Mouse (Mus musculus): ENCODE data around the gene Fam228a.
"Not testable (repeated sequence)": the region's sequence is repeated elsewhere in the genome, so short reads cannot be mapped to it uniquely, and the experiment has no call there.

Gene Fam228a

DNA sequence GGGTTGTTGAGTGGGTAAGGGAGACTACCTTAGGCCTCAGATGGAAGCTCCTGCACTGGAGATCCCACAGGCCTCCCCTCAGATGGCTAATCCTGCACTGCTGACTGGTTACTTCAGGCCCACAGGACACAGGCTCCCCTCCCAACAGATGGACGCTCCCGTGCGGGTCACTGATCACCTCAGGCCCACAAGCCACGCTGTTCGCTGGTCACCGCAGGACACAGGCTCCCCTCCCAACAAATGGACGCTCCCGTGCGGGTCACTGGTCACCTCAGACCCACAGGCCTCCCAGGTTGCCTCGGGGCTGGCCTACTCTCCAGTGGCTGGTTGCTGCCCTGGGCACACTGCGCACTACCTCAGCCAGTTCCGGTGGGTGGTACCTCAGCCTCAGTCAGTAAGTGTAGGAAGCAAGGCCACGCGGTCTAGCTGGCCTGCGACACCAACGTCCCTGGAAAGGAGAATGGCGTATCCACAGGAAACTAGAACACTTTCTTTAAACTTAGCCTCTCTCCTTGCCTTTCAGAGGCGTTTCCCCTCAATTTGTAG lies at the start of gene Fam228a:
Gene Fam228a, minus strand, starts transcription at position 400 of the 546 bp plus-strand sequence.
- no peak for ATAC-seq (ENCODE audit: insufficient number of reproducible peaks, low FRiP score, low TSS enrichment)

GRCm38 (mm10) chr12:4784466-4784865 lies 46.2 kb upstream of the Fam228a start:
- no peak for ATAC-seq (ENCODE audit: insufficient number of reproducible peaks, low FRiP score, low TSS enrichment)

GRCm38 (mm10) chr12:4783598-4783997 lies 45.4 kb upstream of the Fam228a start:
- ATAC-seq (ENCODE audit: insufficient number of reproducible peaks, low FRiP score, low TSS enrichment): no peak

GRCm38 (mm10) chr12:4781725-4782404 lies 43.6 kb upstream of the Fam228a start:
- ATAC-seq (ENCODE audit: insufficient number of reproducible peaks, low FRiP score, low TSS enrichment): not testable (repeated sequence)

- ATAC-seq (ENCODE audit: insufficient number of reproducible peaks, low FRiP score, low TSS enrichment): no peak
Observed at GRCm38 (mm10) chr12:4781270-4781669, 43.0 kb upstream of the Fam228a start.

DNA sequence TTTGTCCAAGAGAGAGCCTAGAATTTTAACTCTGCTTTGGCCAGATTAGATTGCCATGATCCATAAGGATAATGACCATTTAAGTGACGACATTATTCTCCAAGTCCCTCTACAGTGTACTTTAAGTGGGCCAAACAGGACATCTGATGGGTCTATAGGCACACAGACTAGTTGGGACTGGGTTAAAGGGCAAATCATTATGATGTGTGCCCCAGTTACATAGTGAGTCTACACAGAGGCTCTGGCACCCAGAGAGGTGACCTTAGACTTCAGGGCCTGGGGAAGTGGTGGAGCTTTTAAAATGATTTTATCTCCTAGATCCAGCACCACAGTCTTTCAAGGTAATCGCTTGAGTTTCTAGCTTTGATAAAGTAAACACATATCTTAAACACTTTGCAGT lies 42.0 kb upstream of the Fam228a start:
- ATAC-seq (ENCODE audit: insufficient number of reproducible peaks, low FRiP score, low TSS enrichment): no peak

DNA sequence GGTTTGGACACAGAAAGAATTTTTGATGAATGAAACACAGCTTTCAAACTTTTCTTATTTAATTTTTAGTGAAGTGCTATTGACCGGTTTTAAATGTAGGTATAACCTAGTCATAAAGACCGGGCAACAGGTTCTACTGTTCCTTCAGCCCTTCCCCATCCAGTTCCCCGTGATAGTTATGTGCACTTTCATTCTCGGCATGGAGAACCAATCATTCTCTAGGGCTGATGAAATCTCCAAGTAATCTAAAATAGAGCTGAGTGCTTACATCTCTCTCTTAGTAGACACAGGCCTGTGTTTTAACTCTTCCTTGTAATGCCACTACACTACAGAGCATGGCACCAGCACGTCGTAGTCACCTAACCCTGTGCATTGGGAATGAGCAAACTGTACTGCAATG lies 39.5 kb upstream of the Fam228a start:
- no peak for ATAC-seq (ENCODE audit: insufficient number of reproducible peaks, low FRiP score, low TSS enrichment)

DNA sequence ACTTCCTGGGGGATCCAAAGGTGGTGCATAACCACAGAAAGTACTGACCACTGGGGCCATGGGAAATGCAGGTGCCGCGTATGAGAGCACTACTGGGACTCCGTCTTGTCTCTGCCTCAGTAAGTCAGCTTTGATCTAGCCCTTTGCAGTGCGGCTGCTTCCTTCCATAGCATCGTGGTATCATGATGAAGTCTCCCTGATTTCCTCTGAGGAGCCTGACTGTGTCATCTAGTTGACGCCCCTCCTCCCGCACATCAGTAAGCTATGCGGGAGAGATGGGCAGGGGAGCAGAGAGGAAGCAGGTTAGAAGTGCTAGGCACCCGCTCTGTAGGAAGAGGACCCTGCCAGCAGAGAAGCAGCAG lies 37.3 kb upstream of the Fam228a start:
- no peak for ATAC-seq (ENCODE audit: insufficient number of reproducible peaks, low FRiP score, low TSS enrichment)

DNA sequence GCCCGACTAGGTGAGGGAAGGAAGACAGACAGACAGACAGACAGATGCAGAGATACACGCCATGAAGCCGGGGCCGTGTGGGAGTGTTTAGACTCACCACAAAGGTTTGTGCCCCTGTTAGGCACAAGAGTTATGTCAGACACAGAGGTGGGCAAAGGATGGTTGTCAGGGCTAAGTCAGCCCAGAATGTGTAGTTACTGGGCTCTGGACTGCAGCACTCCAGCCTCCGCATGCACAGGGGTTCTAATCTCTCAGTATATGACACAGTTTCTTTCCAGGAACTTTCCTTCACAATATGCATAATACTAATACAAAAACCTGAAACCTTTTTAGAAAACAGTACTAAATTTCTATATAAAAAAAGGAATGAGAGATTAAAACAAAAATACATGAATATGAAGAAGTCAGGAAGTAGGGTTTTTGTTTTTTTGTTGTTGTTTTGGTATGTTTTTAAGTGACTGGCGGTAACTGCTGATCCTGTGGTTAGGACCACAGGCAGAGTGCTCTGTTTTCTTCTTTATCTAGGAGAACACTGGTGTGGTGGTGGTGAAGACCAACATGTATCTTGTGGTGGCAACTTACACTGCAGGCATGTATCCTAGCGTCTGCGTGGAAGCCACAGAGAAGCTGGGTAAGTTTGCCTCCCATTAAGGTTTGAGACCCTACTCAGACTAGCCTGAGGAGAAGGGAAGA lies 36.8 kb upstream of the Fam228a start:
- ATAC-seq (ENCODE audit: insufficient number of reproducible peaks, low FRiP score, low TSS enrichment): no peak

DNA sequence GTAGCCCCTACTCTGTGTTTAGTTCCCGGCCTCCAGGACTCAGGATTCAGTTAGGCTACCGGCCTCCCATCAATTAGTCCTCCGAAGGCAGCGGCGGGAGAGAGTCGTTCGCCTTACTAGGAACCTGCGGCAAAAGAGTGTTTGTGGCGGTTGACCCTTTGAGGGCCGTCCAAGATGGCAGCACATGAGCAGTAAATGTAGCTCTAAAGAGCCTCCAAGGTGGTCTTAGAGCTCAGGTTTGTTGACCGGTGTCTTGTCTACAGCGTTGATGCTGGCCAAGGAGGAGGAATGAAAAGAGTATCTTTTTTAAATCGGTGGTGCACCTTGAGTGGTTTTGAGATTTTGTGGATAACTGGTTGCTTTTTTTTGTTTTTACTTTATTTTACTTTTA lies 31.1 kb upstream of the Fam228a start:
- no peak for ATAC-seq (ENCODE audit: insufficient number of reproducible peaks, low FRiP score, low TSS enrichment)

DNA sequence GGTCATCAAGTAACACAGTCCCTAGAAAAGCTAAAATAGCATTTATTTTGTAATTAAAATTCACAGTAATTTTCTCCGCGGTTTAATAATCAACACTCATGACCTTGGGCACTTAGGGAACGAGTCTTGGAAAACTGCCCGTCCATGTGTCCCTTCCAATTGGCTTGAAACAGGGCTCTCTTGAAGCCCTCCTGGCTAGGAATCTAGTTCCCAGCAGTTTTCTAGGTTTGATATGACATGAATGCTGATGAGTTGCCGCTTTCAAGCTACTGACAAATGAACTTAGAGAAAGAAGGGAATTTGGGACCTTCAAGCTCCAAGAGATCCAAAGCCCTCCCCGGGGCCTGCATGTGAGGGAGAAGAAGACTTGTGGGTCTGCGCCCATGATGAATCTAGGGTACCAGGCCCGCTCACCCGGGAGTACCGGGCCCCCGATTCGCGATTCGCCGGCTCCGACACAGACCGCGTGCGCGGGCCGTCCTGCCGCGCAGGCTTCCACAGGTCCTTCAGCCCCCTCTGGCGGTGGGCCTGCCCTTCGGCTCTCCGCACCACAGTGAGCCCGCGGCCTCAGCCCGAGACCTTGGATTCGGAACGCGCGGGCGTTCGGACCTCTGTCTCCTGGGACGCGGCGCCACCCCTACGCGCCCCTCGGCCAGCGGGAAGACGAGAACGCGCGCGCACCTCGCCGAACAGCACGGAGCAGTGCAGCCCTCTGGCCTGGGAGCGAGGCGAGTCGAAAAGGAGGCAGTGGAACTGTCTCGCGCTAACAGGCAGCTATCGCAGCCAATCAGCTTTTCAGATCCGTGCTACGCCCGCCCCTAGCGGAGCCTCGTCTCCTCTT lies 30.5 kb upstream of the Fam228a start, which contains the start of the genes Pfn4 and Fam228b:
Gene Pfn4, plus strand, starts transcription at position 531 of the 841 bp plus-strand sequence.
Gene Fam228b, minus strand, starts transcription at position 776 of the 841 bp plus-strand sequence.
- ATAC-seq (ENCODE audit: insufficient number of reproducible peaks, low FRiP score, low TSS enrichment): peak; percentile 98

- no peak for ATAC-seq (ENCODE audit: insufficient number of reproducible peaks, low FRiP score, low TSS enrichment)
Observed at GRCm38 (mm10) chr12:4757060-4757459, 18.8 kb upstream of the Fam228a start.

DNA sequence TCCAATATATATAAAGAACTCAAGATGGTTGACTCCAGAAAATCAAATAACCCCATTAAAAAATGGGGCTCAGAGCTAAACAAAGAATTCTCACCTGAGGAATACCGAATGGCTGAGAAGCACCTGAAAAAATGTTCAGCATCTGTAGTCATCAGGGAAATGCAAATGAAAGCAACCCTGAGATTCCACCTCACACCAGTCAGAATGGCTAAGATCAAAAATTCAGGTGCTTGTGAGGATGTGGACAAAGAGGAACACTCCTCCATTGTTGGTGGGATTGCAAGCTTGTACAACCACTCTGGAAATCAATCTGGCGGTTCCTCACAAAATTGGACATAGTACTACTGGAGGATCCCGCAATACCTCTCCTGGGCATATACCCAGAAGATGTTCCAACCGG lies 16.2 kb upstream of the Fam228a start:
- ATAC-seq (ENCODE audit: insufficient number of reproducible peaks, low FRiP score, low TSS enrichment): not testable (repeated sequence)

- ATAC-seq (ENCODE audit: insufficient number of reproducible peaks, low FRiP score, low TSS enrichment): no peak
Observed at GRCm38 (mm10) chr12:4744486-4744885, 6.3 kb upstream of the Fam228a start.

DNA sequence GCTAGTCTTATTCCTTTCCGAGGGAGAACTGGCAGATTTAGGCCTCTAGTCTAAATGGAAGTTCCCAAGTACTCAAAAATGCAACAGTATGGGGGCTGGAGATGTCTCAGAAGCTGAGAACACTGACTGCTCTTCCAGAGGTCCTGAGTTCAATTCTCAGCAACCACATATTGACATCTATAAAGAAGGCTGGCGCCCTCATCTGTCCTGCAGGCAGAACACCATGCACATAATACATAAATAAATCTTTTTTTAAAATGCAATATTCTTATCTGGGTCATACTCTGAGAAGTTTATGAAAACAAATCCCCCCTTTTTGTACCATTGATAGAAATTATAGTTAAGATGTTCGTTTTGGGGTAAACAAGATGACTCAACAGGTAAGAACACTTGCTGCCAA lies 4.0 kb upstream of the Fam228a start:
- ATAC-seq (ENCODE audit: insufficient number of reproducible peaks, low FRiP score, low TSS enrichment): no peak

DNA sequence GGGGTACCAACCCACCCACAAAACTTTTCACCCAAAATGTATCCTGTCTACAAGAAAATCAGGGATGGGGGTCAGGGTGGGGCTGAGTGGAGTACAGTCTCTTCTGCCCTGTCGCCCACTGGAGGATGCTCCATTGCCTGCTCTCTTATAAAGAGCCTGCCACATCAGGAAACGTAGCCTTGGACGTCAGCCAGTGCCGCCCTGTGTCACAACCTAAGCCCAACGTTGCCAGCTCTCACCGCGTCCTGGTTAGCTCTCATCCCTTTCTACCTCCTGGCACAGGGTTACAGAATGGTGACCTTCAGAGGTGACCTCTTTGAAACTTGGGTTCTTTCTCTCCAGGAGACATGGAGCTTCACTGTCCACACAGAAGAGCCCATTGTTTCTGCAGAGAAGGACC lies 2.6 kb upstream of the Fam228a start:
- ATAC-seq (ENCODE audit: insufficient number of reproducible peaks, low FRiP score, low TSS enrichment): no peak

DNA sequence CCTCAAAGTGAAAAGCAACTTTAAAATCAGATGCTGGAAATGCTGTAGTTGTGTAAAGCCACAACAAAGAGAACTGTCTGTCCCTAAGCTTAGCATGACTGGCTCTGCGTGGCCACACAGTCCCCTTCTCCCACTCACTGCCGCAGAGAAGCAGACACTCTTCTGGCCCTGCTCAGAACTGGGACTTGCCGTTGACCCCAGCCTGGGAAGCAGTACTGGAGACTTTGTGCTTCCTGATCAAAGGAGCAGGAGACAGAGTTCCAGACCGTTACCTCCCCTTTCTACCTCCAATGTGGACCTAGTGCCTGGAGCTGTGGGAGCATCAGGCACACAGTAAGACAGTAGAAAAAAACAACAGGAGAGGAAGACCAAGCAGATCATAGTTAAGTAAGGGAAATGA lies 5.9 kb downstream of the Fam228a start:
- ATAC-seq (ENCODE audit: insufficient number of reproducible peaks, low FRiP score, low TSS enrichment): no peak

DNA sequence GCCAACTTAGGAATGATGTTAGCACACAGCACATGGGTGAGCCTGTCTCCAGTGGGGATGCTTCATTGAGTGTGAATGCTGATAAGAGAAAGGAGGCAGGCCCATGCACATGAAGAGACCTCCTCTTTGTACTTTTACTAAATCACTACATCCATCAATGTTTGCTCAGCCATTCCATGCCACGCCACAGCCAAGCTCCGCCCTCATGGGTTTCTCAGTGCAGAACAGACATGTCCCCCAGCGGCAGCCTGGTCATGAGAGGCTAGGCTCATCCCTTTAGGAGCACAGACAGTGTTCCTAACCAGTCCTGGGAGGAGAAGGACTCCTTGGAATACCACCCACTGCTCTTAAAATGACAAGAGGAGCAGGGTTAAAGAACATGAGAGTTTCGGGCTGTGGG lies 6.6 kb downstream of the Fam228a start:
- ATAC-seq (ENCODE audit: insufficient number of reproducible peaks, low FRiP score, low TSS enrichment): no peak

GRCm38 (mm10) chr12:4729165-4729564 lies 9.1 kb downstream of the Fam228a start:
- ATAC-seq (ENCODE audit: insufficient number of reproducible peaks, low FRiP score, low TSS enrichment): no peak

DNA sequence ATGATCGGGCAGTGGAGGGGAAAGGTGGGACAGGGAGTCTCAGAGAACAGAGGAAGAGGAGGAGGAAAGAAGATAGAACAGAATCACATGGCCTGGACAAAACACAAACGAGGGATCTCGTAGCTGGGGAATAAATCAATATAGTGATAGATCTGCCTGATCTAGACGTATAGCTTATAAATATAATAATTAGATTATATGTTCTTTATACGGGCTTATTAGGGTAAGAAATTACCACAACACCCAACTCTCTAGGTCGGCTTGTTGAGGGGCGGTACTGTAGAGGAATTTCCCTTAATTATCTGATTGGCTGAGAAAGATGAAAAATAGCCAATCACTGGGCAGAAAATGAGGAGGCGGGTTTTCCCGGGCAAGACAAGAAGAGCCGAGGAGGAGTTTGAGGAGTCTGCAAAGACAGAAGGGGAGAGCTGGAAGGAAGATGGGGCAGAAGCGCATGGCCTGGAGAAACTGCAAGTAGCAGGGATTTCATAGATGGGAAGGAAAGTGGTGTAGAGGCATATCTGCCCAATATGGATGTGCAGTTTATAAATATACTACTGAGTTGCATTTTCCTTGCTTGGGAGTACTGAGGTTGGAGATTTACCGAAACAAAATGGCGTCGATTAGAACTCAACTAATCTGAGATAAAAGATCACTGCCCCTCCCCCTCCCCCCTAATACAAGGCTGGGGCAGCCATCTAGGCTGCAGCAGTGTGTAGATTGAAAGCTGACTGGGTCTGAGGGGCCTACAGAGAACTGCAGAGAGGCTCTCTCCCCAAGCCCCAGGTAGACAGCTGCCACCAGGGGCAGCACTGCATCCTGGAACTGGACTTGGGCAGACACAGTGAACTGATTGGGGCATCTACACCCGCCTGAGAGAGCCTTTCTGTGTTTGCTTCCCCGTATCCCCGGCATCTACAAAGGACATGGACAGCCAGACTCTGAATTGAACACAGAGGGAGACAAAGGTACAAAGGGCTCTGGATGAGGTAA lies 18.2 kb downstream of the Fam228a start:
- ATAC-seq (ENCODE audit: insufficient number of reproducible peaks, low FRiP score, low TSS enrichment): no peak
